Mouse (Mus musculus) adrenal gland, postnatal 36 days (tissue): ENCODE results near the gene Nxnl1. TPM values are rescaled to one million over a fixed set of nuclear protein-coding genes. Genes with fewer than 3 reads are reported as not detected.

Source experiments
- DNase-seq, 2 experiments: peaks; one replicate each; pipeline ENCODE4 v3.0.0; 2021; ENCODE audit warnings: mixed read lengths in 1 of 2
- total RNA-seq, 2 experiments: library from RNA; stranded (reverse); gene quantifications; 2 replicates each; pipeline ENCODE4 v1.2.3; 2021

Nxnl1 gene
- total RNA-seq, 2 experiments from 2014 or later: 0.73 to 1.7 TPM

GRCm38 (mm10) chr8:71586891-71587290 is 20.5 kb upstream of the Nxnl1 start:
- peak; percentile 62 to 78 for DNase-seq

- no peak for DNase-seq
These were observed 13.8 kb upstream of the Nxnl1 start for GRCm38 (mm10) chr8:71580201-71580600.

DNA sequence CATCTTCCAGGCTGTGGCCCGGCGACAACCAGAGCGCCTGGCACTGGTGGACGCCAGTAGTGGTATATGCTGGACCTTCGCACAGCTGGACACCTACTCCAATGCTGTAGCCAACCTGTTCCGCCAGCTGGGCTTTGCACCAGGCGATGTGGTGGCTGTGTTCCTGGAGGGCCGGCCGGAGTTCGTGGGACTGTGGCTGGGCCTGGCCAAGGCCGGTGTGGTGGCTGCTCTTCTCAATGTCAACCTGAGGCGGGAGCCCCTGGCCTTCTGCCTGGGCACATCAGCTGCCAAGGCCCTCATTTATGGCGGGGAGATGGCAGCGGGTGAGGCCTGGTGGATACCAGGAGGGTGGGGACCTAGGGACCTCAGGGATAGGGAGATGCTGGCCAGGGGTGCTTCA is 13.1 kb upstream of the Nxnl1 start:
- DNase-seq: peak; percentile 83 to 89

- DNase-seq: no peak
These were observed 12.6 kb upstream of the Nxnl1 start for GRCm38 (mm10) chr8:71579009-71579408.

DNA sequence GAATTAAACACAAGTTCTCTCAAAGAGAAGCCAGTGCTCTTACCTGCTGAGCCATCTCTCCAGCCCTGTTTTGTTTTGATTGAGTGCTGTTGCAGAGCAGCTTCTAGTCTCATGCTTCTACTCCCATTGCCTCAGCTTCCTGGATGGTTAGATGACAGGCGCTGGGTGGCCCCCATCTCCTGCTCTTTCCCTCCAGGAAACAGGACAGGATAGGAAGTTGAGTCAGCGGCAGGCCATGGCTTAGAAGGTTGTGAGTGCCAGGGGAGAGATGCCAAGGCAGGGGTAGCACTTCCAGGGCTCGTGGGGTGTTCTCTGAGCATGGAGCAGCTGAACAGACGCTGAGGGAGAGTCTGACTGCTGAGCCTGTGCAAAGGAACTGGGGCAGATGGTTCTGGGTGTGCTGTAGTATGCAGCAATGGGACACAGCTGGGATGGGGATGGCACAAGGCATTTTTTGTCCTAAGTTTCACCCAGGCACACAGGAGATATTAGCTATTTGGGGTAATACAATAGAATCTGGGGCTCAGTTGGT is 11.5 kb upstream of the Nxnl1 start:
- no peak for DNase-seq

DNA sequence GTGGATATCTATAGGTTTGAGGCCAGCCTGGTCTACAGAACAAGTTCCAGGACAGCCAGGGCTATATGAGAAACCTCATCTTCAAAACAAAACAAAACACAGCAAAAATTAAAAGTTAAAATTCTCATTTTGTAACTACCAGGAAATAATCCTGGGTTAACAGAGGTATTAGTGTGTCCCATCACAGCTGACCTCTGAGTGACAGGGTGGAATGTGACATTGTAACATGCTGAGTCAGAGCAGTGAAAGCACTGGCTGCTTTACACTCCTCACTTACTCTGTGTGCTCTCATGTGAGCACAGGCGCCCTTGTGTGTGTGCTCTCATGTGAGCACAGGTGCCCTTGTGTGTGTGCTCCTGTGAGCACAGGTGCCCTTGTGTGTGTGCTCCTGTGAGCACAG is 8.6 kb upstream of the Nxnl1 start:
- no peak for DNase-seq

GRCm38 (mm10) chr8:71574426-71574825 is 8.0 kb upstream of the Nxnl1 start:
- peak; percentile 81 to 85 for DNase-seq

DNA sequence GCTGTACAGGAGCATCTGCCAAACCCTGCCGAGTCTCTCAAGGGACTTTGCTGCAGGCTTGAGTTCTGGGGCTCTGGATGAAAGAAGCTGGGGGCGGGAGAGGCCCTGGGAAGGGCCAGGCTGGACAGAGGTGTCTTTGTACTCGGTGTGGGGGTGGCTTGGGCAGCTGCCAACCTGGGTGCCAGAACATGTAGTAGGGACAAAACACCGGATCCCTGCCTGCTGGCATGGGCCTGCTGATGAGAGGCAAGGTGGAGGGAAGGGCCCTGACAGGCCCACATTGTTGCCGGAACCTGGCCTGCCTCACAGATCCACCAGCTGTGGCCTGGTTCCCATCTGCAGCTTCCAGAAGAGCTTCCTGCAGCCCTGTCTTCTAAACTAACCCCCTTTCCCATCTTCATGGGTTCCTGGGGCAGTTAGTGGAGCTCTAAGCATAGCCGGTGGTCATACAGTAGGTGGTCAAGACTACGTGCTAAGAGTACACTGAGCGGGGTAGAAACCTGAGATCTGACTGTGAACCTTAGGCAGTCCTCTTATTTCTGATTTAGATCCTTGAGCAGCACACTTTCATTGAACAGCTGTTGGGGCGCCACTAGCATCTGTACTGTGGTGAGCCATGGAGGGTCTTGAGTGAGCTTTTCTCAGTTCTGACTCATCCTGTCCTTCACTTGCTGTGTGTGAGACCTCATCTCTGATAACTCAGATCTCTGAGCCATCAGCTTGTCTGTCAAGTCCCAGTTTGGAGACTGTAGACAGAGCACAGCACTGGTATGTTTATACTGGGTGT is 6.6 kb upstream of the Nxnl1 start:
- DNase-seq: peak; percentile 72 to 87

DNA sequence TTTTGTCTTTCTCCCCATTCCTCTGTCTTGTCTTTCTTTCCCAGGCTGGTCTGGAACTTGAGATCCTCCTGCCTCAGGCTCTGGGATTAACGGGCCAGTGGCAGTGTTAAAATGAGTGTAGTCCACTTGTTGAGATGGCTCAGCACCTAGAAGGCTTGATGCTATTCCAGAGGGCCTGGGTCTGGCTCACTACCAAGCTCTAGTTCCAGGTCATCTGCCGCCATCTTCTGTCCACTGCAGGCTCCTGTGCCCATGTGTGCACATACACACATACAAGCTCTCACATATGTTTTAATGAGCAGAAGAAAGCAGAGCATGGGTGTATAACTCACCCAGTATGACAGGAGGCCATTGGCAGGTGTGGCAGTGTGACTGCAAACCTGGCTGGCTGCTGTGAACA is 5.7 kb upstream of the Nxnl1 start:
- no peak for DNase-seq

DNA sequence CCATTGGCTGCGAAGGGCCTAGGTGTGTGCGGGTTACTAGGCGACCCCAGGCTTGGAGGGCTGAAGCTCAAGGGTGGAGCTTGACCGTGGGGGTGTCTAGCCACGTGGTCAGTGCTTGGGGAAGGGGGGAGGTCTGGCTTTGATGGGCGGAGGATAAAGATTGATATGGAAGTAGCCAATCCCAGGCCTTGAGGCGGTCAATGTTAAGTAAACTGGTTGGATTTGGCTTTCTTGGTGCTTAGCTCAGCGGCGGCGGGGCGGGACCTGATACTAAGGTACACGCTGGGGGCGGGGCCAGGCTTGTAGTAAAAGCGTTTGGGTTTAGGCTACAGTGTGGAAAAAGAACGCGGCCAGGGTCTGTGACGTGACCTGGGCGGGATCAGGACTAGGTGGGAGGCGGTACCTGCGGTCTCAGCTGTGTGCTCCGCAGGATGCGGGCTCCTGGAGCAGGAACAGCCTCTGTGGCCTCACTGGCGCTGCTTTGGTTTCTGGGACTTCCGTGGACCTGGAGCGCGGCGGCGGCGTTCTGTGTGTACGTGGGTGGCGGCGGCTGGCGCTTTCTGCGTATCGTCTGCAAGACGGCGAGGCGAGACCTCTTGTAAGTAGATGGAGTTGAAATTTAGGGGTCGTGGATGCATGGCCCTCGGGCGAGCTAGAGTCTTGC is 4.0 kb upstream of the Nxnl1 start:
- DNase-seq: peak; percentile 97

DNA sequence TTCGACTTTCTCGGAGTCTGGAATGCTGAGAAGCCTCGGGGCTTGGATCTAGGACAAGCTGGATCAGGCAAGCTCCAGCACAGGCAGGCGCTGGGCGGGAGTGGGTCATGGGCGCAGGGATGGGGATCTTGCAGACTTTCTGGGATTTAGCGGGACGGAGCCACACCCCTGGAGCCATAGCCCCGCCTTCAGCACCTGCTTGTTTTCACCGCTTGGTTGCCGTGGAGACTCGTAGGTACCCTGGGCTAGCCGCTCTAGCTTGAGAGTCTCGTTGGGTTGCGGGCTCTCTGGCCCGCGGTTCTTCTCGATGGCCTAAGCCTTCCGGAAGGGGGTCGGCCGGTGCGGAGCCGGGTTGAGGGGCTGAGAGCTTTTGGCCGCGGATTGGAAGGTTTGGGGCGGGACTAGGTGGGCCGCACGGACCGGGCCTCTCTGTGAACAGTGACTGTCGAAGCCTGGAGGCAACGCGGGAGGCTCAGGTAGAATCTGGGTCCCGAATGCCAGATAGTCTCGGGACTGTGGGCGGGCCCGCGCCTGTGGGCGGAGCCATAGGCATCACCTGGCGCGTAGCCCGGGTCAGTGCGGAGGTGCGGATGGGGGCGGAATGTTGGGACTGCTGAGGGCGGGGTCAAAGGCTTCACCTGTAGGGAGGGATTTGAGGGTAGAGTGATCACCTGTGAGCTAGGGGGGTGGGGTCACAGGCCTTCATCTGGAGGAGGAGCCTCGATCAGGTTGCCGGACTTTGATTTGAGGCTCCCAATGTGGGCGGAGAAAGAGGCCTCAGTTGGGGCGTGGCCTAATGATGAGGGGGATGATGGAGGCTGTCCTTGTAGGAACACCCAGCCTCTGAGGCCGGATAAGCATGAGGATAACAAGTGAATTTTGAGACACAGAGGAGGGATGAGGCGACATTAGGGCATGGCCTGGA is 3.2 kb upstream of the Nxnl1 start:
- peak; percentile 87 to 90 for DNase-seq

DNA sequence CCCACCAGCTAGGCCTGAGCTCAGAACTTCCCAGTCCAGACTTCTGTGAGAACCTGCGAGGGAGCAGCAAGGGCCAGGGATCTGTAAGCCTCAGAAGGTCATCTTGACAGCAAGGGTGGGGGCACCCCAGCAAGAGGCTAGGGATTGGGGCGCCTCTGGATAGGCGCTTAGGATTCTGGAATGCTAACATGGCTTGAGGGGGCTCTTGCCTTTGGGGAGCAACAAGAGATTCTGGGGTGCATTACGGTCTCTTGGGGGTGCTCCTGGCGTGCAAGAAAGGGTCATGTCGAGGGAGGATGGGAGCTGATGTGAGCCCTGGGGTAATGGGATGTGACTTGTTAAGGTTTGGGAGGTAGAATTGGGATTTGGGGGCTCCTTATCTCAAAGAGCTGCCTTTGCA is 2.5 kb upstream of the Nxnl1 start:
- no peak for DNase-seq

DNA sequence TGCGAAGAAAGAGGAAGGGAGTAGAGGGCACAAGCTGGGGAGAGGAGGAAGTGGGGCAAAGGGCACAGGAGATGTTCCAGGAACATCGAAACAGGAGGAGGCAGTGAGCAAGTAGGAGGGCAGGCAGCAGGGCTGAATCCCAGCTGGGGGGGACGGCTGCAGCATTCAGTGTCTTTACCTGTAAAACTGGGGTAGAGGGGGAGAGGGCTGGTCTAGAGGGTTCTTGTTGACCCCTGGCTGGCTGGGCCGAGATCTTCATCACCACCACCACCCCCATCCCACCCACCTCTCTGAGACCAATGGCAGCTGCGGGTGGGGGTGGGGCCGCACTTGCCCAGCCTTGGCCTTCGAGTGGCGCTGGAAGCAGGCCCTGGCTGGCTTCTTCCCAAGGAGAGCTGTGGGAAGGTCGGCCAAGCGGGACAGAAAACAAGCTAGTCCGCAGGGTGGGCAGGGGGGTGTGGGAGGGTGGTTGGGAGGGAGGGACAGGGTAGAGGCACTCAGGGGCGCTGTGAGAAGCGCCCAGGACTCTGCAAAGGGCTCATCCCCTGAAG is 2.1 kb upstream of the Nxnl1 start, which contains the start of gene Slc27a1:
Slc27a1 (plus strand) TSS at position 496 of the 551 bp plus-strand sequence.
- DNase-seq: peak; percentile 90 to 91

- no peak for DNase-seq
These were observed 1.2 kb upstream of the Nxnl1 start for GRCm38 (mm10) chr8:71567587-71567986.

- no peak for DNase-seq
These were observed 2.4 kb downstream of the Nxnl1 start for GRCm38 (mm10) chr8:71563992-71564391.

- DNase-seq: peak; percentile 89 to 94
These were observed 3.6 kb downstream of the Nxnl1 start for GRCm38 (mm10) chr8:71562751-71563150.

DNA sequence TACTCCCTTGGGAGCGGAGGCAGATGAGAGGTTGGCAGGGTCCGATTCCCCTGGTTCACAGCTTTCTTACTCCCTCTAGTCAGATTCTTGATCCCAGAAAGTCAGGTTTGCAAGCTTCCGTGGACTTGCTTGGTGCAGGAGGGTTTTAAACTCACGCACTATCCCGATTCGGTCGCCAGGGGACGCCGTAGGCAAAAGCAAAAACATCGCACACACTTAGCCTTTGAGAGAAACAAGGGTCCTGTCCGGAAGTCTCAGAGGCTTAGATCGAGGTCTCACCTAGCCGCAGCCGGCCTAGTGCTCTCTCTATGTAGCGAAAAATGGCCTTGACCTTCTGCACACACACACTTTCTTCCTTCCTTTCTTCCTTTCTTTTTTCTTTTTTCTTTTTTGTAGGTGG is 5.0 kb downstream of the Nxnl1 start:
- DNase-seq: peak; percentile 67 to 70

DNA sequence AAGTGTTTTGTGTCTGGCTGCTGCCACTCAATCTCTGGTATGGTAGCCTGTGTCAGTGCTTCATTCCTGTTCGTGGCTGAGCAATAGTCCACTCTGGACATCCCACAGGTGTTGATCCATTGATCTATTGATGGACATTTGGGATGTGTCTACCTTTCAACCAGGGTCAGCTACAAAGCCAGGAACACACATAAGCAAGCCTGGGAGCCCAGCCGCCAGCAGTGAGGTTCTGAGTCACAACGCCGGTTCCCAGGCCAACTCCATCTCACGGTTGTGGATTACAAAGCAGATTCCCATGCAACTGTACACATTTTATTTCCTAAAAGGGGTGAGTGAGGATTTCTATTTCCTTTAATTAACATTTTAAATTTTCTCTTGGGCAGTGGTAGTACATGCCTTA is 5.6 kb downstream of the Nxnl1 start:
- DNase-seq: peak in 1 of 2 experiments; percentile 68

- no peak for DNase-seq
These were observed 6.3 kb downstream of the Nxnl1 start for GRCm38 (mm10) chr8:71560071-71560470.

DNA sequence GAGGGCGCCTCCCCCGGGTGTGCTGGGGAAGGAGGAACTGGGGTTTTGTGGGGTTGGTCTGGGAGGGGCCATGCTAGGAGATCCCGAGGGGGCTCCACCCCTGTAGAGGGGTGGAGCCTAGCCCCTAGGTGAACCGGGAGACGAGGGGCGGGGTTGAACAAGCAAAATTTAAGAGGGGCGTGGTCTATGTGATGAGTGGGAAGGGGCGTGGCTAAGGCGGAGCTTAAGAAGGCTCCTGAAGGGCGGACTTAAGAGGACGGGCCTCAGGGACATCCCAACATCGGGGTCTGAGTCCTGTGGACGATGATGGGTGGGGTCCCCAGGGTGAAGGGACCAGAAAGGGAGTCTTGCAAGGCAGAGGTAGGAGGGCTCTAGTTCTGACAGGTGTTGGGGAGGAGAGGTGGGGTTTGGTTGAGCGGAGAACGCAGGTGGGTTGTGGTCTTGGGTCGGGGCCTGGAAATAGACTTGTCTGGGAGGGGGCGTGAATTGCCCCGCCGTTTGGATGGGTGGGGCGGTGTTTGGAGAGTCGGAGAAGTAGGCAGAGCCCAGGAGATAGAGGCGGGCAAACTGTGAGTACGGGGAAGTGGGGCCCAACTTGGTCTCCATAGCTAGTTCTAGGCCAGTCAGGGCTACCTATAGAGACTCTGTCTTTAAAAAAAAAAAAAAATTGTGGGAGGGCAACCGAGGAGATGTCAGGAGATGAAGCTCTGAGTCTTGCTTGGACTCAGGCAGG is 7.3 kb downstream of the Nxnl1 start:
- peak; percentile 91 to 92 for DNase-seq
